Mouse (Mus musculus): ENCODE measurements around the gene Btf3l4. TPM values are rescaled to one million over a fixed set of nuclear protein-coding genes. Genes with fewer than 3 reads are reported as not detected.

Btf3l4 gene
- 3.0 and 4.0 TPM in 2 replicates for polyA plus RNA-seq (2012; rRNA removed; ENCODE audit: low replicate concordance)

GRCm38 (mm10) chr4:108832916-108833827, at the start of gene Btf3l4:
TSS of gene Btf3l4 (minus strand) at chr4:108833614.

GRCm38 (mm10) chr4:108878963-108879822, 45.8 kb upstream of the Btf3l4 start, which contains the start of gene Rab3b:
TSS of gene Rab3b (plus strand) at chr4:108879063.

GRCm38 (mm10) chr4:108848505-108848848, 15.1 kb upstream of the Btf3l4 start, which contains the start of gene A730015C16Rik:
TSS of gene A730015C16Rik (minus strand) at chr4:108848619.

GRCm38 (mm10) chr4:108847715-108848504, 14.5 kb upstream of the Btf3l4 start, which contains the start of gene Kti12:
TSS of gene Kti12 (plus strand) at chr4:108847785.

GRCm38 (mm10) chr4:108834115-108834970, 929 bp upstream of the Btf3l4 start, which contains the start of gene Txndc12:
TSS of gene Txndc12 (plus strand) at chr4:108834601.

GRCm38 (mm10) chr4:108780057-108780863, 53.2 kb downstream of the Btf3l4 start, which contains the start of gene Zfyve9:
TSS of gene Zfyve9 (minus strand) at chr4:108780798.

Other genes starting within 250 kb of the Btf3l4 start
- 13.9 and 15.0 TPM in 2 replicates for gene Cc2d1b, start 213.7 kb downstream of the Btf3l4 start, polyA plus RNA-seq (2012; rRNA removed; ENCODE audit: low replicate concordance)
- gene 3110021N24Rik, start 114.0 kb downstream of the Btf3l4 start, polyA plus RNA-seq (2012; rRNA removed; ENCODE audit: low replicate concordance): 0.07 TPM in 1 of 2 replicates, not detected in the other
- gene Zfyve9, start 52.8 kb downstream of the Btf3l4 start, polyA plus RNA-seq (2012; rRNA removed; ENCODE audit: low replicate concordance): 2.3 TPM in 2 replicates
- 5.2 and 6.0 TPM in 2 replicates for gene Txndc12, start 987 bp upstream of the Btf3l4 start, polyA plus RNA-seq (2012; rRNA removed; ENCODE audit: low replicate concordance)
- 23.6 and 26.8 TPM in 2 replicates for gene Kti12, start 14.2 kb upstream of the Btf3l4 start, polyA plus RNA-seq (2012; rRNA removed; ENCODE audit: low replicate concordance)
- 0.27 TPM in 1 of 2 replicates, not detected in the other for gene A730015C16Rik, start 15.0 kb upstream of the Btf3l4 start, polyA plus RNA-seq (2012; rRNA removed; ENCODE audit: low replicate concordance)
- gene Rab3b, start 45.4 kb upstream of the Btf3l4 start, polyA plus RNA-seq (2012; rRNA removed; ENCODE audit: low replicate concordance): 5.7 and 6.1 TPM in 2 replicates
- gene Nrd1, start 167.0 kb upstream of the Btf3l4 start, polyA plus RNA-seq (2012; rRNA removed; ENCODE audit: low replicate concordance): 3.0 and 5.7 TPM in 2 replicates